ENCODE assay signal across 19 mouse cellular contexts in genomic region chr1:34063943-34064342, GRCm38 (mm10).
DNase-seq lines count a peak whose midpoint lies in the region; ATAC-seq and TF ChIP-seq lines count a peak whose summit lies in the region.
"Had no signal": no experiment of that assay in that cellular context is flagged by ENCODE, and none has a peak within 500 bp of the region (broad histone marks: within the 10 kb centered on the region; RNA-seq: fewer than 3 reads in every experiment).

No protein-coding gene starts in this region.

- peaks cover 47% of the 10 kb centered on the region for H3K4me1 ChIP-seq in forebrain, embryonic 10.5 days
- H3K4me1 ChIP-seq in forebrain, embryonic 13.5 days, result peaks cover 19% of the 10 kb centered on the region
- 0 out of 2 replicates have a peak, but pooled peaks cover 3% of the 10 kb centered on the region for H3K4me1 ChIP-seq in kidney, postnatal 0 days (replicated peaks; ENCODE audit: insufficient read depth, low read length)
- H3K4me1 ChIP-seq in neural tube, embryonic 15.5 days, result peaks cover 17% of the 10 kb centered on the region
- H3K4me1 ChIP-seq in lung, adult 2 months (ENCODE audit: control insufficient read depth, insufficient read depth, low read length), result peaks cover 4% of the 10 kb centered on the region

- ATAC-seq in forebrain, embryonic 13.5 days, result no peak
- no peak for ATAC-seq in kidney, postnatal 0 days (replicated peaks; ENCODE audit: low FRiP score, low read depth)
- ATAC-seq in neural tube, embryonic 15.5 days (ENCODE audit: low FRiP score), result no peak
- ATAC-seq: forebrain, embryonic 15.5 days; intestine, embryonic 16.5 days; Patski had no signal

- H3K4me2 ChIP-seq in forebrain, embryonic 13.5 days, result no peak overlapping the region
- H3K4me2 ChIP-seq in kidney, postnatal 0 days (ENCODE audit: low read length), result no peak overlapping the region
- no peak overlapping the region for H3K4me2 ChIP-seq in neural tube, embryonic 15.5 days
- H3K4me2 ChIP-seq: forebrain, embryonic 15.5 days; heart, embryonic 13.5 days; hindbrain, embryonic 13.5 days had no signal

- H3K27ac ChIP-seq in forebrain, embryonic 10.5 days, result 0 out of 2 replicates have a peak overlapping the region, but pooled peaks have one; percentile 20
- H3K27ac ChIP-seq in forebrain, embryonic 13.5 days, result no peak overlapping the region
- no peak overlapping the region for H3K27ac ChIP-seq in kidney, postnatal 0 days
- H3K27ac ChIP-seq in neural tube, embryonic 15.5 days (replicated peaks), result no peak overlapping the region
- H3K27ac ChIP-seq: forebrain, embryonic 15.5 days; heart, embryonic 13.5 days; hindbrain, embryonic 13.5 days had no signal

- 79% methylated on average over 3 of the region's 3 CpGs for WGBS in forebrain, embryonic 10.5 days
- 80% methylated on average over 3 of the region's 3 CpGs for WGBS in forebrain, embryonic 13.5 days
- WGBS in kidney, postnatal 0 days, result 46% methylated on average over 3 of the region's 3 CpGs
- WGBS in neural tube, embryonic 15.5 days, result 69% methylated on average over 3 of the region's 3 CpGs
- WGBS in lung, adult 2 months, result 78% methylated on average over 3 of the region's 3 CpGs

- TF ChIP-seq POLR2A in lung, adult 2 months (IDR thresholded peaks at IDR 0.05; ENCODE audit: borderline replicate concordance, extremely low read depth, low read depth, low read length), result no peak

- H3K36me3 ChIP-seq in forebrain, embryonic 10.5 days (replicated peaks), result no peaks in the 10 kb centered on the region
- no peaks in the 10 kb centered on the region for H3K36me3 ChIP-seq in forebrain, embryonic 13.5 days (ENCODE audit: poor library complexity, severe bottlenecking)
- H3K36me3 ChIP-seq in kidney, postnatal 0 days (ENCODE audit: insufficient read depth, low read length), result no peaks in the 10 kb centered on the region
- no peaks in the 10 kb centered on the region for H3K36me3 ChIP-seq in neural tube, embryonic 15.5 days
- H3K36me3 ChIP-seq: forebrain, embryonic 15.5 days; heart, embryonic 13.5 days; hindbrain, embryonic 13.5 days had no signal

- no peak overlapping the region for H3K9ac ChIP-seq in forebrain, embryonic 13.5 days
- H3K9ac ChIP-seq in kidney, postnatal 0 days (ENCODE audit: low read depth, low read length), result no peak overlapping the region
- no peak overlapping the region for H3K9ac ChIP-seq in neural tube, embryonic 15.5 days (replicated peaks)
- H3K9ac ChIP-seq: forebrain, embryonic 15.5 days; heart, embryonic 13.5 days; hindbrain, embryonic 13.5 days had no signal

- TF ChIP-seq CTCF in kidney, postnatal 0 days (IDR thresholded peaks at IDR 0.05; ENCODE audit: low read depth), result no peak
- no peak for TF ChIP-seq CTCF in lung, adult 2 months (IDR thresholded peaks at IDR 0.05; ENCODE audit: insufficient read depth, low read length)

- DNase-seq in forebrain, embryonic 10.5 days (ENCODE audit: extremely low spot score, low spot score), result no peak
- peak; percentile 35 for DNase-seq in kidney, postnatal 0 days (ENCODE audit: low spot score)
- no peak for DNase-seq in kidney, adult 9 months
- peak; percentile 9 for DNase-seq in neural tube, embryonic 10.5 days (ENCODE audit: extremely low spot score, low spot score)
- DNase-seq in thymus, postnatal 36 days, result no peak
- no peak for DNase-seq in lung, adult 2 months
- DNase-seq: adrenal gland, adult 8-10 months; adrenal gland, postnatal 36 days; cerebellum, adult 2 months; cerebellum, postnatal 14 days; gastrocnemius, postnatal 25 days; heart, postnatal 4 days had no signal

- no peaks in the 10 kb centered on the region for H3K9me3 ChIP-seq in forebrain, embryonic 10.5 days
- no peaks in the 10 kb centered on the region; the same call in 1 of the 2 replicates for H3K9me3 ChIP-seq in forebrain, embryonic 13.5 days (replicated peaks)
- H3K9me3 ChIP-seq in kidney, postnatal 0 days (replicated peaks; ENCODE audit: low read length), result no peaks in the 10 kb centered on the region
- H3K9me3 ChIP-seq in neural tube, embryonic 15.5 days (replicated peaks), result no peaks in the 10 kb centered on the region
- H3K9me3 ChIP-seq: forebrain, embryonic 15.5 days; hindbrain, embryonic 13.5 days had no signal

- H3K4me3 ChIP-seq in forebrain, embryonic 10.5 days, result no peak overlapping the region
- no peak overlapping the region for H3K4me3 ChIP-seq in forebrain, embryonic 13.5 days
- no peak overlapping the region for H3K4me3 ChIP-seq in kidney, postnatal 0 days (replicated peaks; ENCODE audit: low read depth, low read length)
- no peak overlapping the region for H3K4me3 ChIP-seq in neural tube, embryonic 15.5 days (replicated peaks)
- no peak overlapping the region for H3K4me3 ChIP-seq in lung, adult 2 months (replicated peaks; ENCODE audit: extremely low read depth, low read depth, low read length)
- H3K4me3 ChIP-seq: forebrain, embryonic 15.5 days; heart, embryonic 13.5 days; hindbrain, embryonic 13.5 days had no signal

- H3K27me3 ChIP-seq in forebrain, embryonic 10.5 days (ENCODE audit: poor library complexity, severe bottlenecking), result no peaks in the 10 kb centered on the region
- no peaks in the 10 kb centered on the region for H3K27me3 ChIP-seq in forebrain, embryonic 13.5 days
- H3K27me3 ChIP-seq in kidney, postnatal 0 days (ENCODE audit: insufficient read depth, low read length), result no peaks in the 10 kb centered on the region
- H3K27me3 ChIP-seq in neural tube, embryonic 15.5 days (replicated peaks), result no peaks in the 10 kb centered on the region
- H3K27me3 ChIP-seq: forebrain, embryonic 15.5 days; heart, embryonic 13.5 days; hindbrain, embryonic 13.5 days; Patski had no signal

Comparison
In these comparisons a context has a peak if more than half of its experiments do, and no peak if none do; other contexts are left out.
1. DNase-seq: peak in kidney, postnatal 0 days (single experiment) and neural tube, embryonic 10.5 days (single experiment); none in forebrain, embryonic 10.5 days (single experiment), kidney, adult 9 months (single experiment), thymus, postnatal 36 days (0 of 2) and lung, adult 2 months (single experiment).